Mouse (Mus musculus) kidney, adult 9 months (tissue): ENCODE results near the gene Clic5.
"Not testable (repeated sequence)": the region's sequence is repeated elsewhere in the genome, so short reads cannot be mapped to it uniquely, and the experiment has no call there.

Experiments
- DNase-seq: peaks from one replicate; pipeline ENCODE4 v3.0.0; 2022

Gene Clic5

DNA sequence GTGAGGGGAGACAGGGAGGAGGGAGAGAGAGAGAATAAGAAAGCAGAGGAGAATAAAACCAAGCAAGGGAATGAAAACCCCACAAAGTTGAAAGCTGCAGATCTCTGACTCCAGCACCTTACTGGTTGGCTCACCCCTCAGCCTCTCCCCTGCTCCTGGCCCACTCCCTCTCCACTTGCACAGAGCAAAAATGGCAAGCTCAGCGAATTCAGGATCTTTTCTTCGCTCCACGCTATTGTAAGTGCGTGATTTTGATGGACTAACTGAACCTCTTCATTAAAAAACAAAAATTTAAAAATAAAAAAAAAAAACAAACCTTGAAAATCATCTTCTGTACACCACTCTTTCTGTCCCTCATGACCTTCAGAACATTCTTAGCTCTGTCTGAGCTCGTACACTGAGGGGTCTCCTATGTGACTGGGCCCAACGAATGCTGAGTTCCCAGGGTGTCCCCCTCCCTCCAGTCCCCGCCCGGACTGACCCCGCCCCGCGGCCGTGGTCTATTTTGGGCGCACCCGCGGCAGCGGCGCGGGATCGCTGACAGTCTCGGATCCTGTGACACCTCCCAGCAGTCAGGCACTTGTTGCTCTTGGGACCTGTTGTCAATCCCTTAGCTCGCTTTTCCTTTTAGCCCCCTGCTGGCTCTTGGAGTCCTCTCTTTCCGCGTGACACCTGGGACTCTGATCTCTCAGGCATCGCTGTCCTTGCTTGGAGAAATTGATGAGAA lies at the start of gene Clic5:
TSS of gene Clic5 (plus strand) at position 543 of the 727 bp plus-strand sequence.
- peak; percentile 73 for DNase-seq

DNA sequence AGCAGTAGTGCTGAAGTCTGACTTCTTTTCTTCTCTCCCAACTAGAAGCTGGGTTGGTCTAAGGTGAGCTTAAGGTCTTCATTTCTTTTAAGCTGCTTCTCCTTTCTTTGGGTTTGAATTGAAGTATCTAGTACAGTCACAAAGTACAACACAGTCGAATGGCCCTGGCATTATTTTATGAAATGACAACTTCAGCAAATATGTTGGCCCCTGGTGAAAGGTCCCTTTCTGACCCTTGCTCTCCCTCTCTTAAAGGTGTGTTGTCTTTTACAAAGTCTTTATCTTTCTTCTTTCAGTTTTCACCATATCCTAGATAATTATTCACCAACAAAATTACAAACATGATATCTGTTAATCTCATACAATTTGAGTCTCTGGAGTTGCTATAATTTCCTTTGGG lies 42.6 kb upstream of the Clic5 start:
- DNase-seq = peak; percentile 74

DNA sequence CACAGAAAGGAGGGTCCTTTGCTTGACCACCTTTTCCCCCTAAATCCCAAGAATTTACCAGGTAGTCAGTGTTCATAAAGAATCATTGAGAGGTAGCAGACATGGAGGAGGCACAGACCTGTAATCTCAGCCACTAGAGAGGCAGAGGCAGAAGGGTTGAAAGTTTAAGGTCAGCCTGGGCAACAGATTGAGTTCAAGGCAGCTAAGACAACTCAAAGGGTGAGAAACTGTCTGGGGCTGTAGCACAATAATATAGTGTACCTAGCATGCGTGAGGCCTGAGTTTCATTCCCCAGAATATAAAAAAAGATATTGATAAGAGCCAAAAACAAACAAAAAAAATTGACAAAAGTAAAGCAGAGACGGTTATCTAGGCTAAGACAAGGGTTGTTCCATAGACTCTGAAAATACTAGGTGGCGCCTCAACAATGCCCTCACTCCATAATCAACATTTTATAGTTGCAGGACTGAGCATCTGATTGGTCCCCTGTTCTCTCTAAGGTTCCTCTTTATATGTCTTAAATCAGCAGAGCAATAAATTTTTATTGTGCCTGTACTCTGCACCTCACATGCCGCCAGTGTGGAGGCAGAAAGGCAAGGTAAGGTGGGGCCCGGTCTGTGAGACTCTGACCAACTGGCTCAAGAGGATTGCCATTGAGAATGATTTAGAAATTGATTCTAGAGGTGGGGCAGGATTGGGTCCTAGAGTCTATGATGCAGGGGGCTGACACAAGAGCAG lies 40.1 kb upstream of the Clic5 start:
- no peak for DNase-seq

DNA sequence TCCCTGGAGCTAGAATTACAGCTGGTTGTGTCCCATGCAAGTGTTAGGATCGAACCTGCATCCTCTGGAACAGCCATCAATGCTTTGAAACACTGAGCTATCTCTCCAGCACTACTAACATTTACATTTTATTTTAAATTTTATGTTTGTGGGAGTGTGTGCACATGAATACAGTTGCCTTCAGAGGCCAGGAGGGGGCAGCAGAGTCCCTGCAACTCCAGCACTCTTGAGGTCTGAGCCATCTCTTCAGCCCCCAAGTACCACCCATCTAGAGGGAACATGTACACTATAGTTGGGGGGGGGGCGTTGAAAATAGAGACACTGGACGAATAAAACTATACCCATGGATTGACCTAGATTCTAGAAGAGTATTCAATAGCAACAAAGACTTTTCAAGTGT lies 37.3 kb upstream of the Clic5 start:
- peak; percentile 65 for DNase-seq

DNA sequence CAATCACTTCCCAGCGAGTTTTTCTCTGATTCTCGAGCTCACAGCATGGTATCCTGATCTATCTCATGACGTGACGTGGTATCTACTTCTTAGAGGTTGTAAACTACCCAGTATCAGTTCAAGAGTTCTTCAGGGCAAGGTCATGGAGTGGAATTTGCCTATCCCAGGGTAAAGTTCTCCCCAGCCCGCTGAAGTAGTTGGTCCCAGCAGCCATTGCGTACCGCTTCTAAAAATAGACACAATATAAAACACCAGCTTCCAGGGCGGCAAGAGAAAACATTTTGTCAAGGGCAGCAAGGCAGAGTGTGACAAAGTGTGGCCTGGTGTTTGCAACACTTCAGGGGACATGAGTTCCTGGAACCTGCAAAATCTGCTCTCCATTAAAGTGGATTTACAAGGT lies 36.5 kb upstream of the Clic5 start:
- DNase-seq = peak; percentile 57

DNA sequence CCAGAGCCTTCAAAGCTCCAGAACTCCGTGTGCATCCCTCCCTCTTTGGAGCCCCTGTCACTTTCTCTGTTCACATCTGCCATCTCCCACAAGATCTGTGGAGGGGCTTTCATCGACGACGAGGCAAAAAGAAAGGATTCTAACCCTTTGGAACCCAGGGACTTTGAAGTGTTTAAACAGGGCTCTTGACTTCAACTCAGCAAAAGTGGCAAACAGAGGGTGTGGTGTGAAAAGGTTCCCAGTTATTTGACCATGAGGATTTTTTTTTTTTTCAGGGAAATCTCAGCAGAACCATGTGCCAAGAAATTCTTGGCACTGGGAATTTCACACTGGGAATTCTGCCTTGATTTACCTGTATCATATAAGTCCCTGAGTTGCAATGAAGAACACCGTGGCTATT lies 34.5 kb upstream of the Clic5 start:
- DNase-seq = no peak

DNA sequence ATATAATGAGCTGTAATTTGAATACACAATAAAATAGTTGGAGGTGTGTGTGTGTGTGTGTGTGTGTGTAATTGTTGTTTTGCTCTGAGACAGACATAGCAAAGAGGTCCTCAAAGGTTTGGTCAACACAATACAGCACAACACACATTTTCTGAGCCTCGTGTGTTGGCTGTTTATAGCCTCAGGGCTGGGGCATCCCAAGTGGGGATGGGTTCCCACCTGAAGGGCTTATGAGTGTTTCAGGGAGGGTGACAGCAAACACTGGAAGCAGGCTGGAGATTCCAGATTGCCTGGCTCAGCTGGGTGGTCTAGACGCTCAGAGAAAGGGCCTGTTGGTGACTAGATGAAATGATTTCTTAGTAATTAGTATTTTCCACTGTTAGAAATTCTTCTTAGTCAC lies 33.2 kb upstream of the Clic5 start:
- DNase-seq = no peak

DNA sequence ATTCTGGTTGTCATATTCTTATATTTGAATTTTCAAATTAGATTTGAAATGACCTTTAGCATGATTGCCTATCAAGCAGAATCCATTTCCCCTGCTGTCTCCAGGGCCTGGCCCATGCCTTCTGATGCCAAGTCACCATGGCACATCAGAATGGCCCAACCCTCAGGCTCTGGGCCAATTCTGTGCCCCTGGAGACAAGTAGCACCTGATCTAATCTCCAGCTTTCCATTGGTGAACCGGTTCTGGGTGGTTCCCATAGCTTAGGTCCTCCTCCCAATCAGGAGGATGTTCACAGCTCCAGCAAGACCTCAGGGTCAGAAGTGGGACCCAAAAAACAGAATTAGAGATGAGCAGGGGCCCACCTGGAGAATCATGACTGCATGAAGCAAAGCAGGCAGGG lies 30.2 kb upstream of the Clic5 start:
- no peak for DNase-seq

DNA sequence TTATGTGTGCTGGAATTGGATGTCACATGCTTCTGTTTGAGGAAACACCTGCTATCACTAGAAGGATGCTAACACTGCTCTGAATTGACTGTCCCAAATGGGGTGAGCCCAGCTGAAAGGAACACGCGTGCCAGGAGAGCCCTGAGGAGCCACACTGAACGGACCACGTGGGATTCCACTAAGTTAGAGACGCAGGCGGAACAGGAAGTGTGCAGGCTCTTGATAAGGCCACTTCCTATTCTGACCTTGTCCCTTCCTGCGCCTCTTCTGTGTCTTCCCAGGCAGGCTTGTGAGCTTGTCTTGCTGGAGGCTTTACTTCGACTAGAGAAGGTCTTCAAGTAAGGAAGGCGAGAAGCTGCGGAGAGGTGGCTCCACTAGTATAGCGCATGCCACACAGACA lies 27.9 kb upstream of the Clic5 start:
- DNase-seq = no peak

DNA sequence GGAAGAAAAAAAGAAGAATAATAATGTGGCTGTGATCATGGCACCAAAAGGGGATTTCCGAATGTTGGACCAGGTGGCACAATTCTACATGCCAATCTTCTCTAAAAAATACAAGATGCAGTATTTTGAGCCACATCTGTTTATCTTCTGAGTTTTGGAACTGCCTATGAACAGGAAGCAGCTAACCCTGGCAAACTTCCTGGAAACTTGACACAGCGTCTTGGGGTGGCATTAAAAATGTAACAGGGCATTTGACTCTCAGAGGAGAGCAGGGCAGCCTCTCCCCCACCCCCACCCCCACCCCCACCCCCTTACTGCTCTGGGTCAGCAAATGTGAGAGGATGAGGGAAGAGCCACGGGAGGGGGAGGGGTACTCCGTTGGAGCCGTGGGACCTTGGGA lies 25.9 kb upstream of the Clic5 start:
- DNase-seq = no peak

DNA sequence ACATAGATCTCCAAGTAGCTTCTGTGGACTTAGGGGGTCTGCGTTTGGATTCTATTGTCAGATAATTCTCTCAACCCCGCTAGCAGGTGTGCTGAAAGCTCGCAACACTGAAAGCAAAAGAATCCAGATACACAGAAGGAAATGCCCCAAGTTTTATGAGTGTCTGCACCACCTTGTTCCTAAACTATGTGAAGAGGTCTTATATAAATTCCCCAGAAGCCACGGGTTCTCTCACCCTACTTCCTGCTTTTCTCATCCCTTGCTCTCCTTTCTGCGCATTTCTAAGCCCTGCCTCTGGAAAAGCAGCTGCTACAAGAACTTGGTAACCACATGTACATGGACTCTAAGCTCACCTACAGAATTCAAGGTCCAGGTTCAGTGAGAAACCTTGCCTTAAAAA lies 25.4 kb upstream of the Clic5 start:
- no peak for DNase-seq

DNA sequence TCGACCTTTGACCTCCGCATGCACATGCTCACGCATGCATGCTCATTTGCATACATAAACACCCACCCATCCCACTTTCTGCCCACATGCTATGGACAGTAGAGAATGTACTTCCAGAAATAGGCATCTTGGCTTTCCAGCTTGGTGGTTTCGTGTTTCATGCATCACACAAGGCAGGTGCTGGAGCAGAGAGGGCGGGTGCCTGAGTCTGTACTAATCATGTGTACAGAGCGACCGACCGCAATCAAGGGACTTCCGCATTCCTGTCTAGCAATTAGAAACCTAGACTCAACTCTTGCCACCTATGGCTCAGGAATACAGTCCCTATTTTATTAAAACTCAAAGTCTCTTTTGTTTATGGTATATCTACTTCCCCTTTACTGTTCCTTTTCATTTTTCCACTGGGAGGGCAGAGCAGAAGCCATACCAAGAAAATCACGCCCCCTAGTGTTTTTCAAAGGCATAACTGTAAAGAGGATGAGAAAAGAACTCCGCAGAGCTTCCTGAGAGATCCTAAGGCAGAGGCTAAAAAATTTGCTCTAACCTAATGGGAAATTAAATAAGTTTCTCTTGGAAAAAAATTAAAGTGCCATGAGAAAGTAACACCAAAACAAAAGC lies 22.5 kb upstream of the Clic5 start:
- no peak for DNase-seq

DNA sequence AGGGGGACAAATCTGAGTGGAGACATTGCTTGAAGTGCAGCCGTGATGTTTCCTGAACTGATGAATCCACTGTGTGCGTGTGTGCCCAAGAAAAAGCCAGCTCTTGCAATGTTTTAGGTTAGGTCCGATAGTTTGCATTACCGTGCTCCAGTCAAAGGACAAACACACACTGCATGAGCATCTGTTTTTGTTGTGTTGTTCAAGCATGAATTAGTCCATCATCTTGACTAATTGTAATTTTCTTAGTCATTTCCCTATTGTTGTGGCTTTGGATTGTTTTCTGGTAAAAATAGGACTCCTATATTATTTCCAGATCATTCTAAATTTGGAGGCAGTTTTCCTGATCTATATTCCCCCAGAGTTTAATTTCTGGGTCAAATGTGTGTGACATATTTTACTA lies 18.7 kb upstream of the Clic5 start:
- DNase-seq = no peak

DNA sequence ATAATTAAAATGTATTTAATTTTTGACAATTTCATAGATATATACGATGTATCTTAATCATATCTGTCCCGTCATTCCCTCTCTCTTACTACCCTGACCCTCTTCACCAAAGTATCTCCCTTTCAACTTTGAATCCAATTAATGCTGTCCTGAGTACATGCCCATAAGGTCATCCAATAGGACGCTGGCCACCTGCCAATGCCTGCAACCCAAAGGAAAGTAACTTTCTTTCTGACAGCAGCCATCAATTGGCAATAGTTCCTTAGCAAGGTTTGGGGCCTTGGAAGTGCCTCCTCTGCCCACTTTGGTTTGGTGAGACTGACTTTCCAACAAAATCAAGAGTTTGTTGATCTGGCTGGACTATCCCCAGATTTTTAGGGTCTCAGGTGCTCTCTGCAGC lies 18.1 kb upstream of the Clic5 start:
- no peak for DNase-seq

DNA sequence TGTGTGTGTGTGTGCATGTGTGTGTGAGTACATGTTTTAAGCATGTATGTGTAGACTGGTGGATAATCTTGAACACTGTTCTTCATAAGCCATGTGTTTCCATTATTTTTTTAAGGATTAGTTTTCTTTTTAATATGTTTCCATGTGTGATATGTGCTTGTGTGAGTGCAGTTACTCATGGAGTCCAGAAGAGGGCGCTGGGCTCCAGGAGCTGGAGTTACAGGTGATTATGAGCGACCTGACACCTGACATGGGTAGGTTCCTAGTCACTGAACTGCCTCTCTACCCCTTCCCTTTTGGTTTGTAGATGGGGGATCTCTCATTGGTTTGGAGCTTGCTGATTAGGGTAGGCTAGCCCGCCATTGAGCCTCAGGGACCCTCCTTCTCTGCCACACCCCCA lies 16.5 kb upstream of the Clic5 start:
- DNase-seq = no peak

DNA sequence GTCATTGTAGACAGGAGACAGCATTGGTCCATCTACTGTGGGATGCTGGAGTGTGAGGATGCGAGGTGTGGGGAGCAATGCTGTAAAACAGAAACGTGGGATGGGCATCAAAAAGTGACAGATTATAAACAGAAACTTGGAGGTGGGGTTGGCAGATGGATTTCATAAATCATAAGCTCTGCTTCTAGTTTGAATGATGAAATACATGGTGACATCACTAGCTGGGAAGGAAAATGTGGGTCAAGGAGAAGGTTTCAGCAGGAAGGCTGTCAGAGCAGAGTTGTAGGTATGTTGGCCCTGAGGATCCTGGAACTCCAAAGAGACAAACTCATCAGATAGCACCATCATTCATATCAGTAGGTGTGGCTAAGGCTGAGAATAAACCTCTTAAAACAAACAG lies 15.0 kb upstream of the Clic5 start:
- no peak for DNase-seq

DNA sequence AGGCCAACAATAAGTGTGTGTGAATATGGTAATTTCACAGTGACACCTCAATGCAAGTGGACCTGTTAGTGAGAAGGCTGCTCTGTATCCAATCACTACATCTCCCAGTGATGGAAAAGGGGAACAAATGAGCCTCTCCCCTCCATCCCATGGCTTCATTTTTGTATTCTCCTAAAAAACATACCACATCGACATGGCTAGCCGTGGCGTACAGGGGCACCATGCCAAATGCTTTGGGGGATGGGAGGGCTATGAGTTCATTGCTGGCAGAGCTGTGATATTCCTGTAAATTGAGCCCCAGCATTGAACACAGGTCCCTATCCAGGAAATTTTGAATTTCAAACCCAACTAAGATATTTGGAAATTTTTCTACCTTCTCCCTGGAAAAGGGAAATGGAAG lies 11.1 kb upstream of the Clic5 start:
- no peak for DNase-seq

DNA sequence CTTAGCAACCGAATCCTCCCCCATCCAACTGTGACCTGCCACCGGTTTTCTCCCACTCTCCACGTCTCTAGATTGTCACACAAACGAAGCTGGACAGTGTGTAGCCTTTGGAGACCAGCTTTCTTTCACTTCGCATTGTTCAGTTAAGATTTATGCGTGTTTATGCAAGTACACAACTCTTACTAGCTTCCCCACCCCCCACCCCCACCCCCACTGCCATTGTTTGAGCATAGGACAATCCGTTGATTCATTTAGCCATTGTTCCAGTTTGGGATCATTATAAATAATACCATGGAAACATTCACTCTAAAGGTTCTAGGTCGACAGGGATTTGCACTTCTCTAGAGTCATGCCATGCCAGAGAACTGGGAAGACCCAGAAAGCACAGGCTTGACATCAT lies 7.0 kb upstream of the Clic5 start:
- no peak for DNase-seq

DNA sequence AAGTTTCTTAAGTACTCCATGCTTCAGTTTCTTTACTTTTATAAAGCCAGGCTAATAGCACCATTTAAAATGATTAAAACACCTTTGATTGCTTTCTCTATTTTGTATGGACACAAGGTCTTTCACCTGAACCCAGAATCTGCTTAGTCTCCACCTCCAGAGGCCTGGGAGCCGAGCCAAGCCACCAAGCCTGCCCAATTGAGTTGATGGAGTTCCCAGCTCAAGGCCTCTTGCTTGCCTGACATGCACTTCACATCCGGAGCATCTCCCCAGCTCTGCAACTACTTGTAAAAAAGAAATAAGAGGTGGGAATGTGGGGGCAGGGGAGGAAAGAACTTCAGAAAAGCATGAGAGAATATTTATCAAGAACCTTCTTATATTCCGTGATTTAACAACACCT lies 1.5 kb upstream of the Clic5 start:
- peak; percentile 38 for DNase-seq

DNA sequence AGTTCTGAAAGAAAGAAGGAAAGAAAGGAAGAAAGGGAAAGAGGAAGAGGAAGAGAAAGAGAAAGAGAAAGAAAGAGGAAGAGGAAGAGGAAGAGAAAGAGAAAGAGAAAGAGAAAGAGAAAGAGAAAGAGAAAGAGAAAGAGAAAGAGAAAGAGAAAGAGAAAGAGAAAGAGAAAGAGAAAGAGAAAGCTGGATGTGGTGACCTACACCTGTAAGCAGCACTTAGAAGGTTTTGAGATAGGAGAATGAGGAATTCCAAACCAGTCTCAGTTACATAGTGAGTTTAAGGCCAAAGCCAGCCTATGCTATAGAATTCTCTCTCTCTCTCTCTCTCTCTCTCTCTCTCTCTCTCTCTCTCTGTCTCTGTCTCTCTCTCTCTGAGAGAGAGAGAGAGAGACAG lies 847 bp upstream of the Clic5 start:
- not testable (repeated sequence) for DNase-seq

DNA sequence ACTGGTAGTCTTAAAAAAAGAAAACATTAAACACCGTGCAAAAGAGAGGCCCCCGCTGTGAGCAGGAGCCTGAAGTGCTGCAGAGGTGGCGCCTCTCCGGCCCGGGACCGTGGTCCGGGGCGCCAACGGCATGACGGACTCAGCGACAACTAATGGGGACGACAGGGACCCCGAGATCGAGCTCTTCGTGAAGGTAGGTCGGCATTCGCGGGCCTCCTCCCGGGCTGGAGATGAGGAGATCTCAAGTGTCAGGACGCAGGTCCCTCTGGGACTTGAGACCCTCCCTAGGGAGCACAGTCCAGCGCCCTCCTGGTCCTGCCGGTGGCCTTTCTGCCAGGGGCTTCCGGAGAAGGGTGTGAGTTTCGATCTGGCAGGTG lies 373 bp downstream of the Clic5 start:
- peak; percentile 35 for DNase-seq

DNA sequence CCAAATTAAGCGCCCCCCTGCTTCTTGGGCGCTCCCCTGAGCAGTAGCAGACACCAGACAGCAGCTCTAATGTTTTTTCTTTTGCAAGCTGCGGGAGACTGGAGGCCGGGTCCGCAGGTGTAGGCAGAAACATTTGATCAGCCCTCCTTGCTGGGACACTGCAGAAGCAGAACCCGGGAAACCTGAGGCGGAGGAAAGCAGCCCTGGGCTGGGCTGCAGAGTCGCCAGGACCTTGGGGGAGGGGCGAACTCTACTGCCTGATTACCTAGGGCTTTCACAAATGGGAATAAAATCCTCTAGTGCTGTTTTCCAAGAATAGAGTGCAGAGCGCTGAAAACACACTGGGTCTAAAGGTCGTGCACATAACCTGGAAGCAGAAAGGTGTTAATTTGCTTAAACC lies 1.3 kb downstream of the Clic5 start:
- DNase-seq = peak; percentile 85

DNA sequence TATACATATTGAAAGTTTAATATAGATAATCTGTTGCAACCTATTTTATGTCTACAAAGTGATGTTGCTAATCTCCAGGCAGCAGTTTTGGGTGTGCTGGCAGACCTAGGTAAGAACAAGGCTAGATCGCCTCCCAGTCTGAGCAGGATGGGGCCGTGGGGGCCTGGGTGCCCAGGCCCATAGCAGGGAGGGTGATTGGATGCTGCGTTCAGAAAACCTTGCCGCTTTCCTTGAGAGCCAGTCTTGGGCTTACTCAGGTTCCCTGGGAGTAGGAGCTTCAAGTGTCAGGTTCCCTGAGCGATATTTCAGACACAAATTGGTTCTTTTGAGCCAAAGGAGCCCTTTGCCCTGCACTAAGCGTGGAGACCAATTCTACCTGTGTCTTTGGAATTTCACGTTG lies 1.9 kb downstream of the Clic5 start:
- no peak for DNase-seq

DNA sequence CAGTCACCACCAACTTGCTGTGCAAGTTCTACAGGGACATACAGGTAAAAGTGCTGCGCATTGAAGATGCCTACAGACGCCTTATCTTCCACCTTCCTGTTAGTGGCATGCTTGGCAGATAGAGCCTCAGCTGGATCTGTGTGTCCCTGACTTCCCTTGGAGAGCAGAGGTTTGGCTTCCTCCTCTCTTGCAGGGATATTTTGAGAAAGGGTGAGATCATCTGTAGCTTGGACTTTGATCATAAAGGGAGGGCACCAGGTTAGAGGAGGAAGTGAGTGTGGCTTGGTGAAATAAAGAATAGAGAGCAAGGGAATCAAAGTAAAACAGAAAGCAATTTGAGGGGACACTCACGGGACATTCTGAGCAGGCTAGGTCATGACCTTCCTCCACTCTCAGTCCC lies 4.6 kb downstream of the Clic5 start:
- peak; percentile 77 for DNase-seq
